8 mouse cellular contexts compared by ENCODE assay signal in genomic region chr2:175965031-175965430, GRCm38 (mm10). TPM values are rescaled to one million over a fixed set of nuclear protein-coding genes. Genes with fewer than 3 reads are reported as not detected.
DNase-seq lines count a peak whose midpoint lies in the region; ATAC-seq and TF ChIP-seq lines count a peak whose summit lies in the region.
"Not testable (repeated sequence)": the region's sequence is repeated elsewhere in the genome, so short reads cannot be mapped to it uniquely, and the experiment has no call there.

Gene Gm2026 (plus strand): TSS chr2:175965331.

- no CpG with 5 or more reads among the region's 4 CpGs for WGBS in embryonic facial prominence, embryonic 10.5 days
- no CpG with 5 or more reads among the region's 4 CpGs for WGBS in forebrain, postnatal 0 days
- no CpG with 5 or more reads among the region's 4 CpGs for WGBS in heart, embryonic 11.5 days (ENCODE audit: insufficient replicate concordance)
- WGBS in hindbrain, embryonic 13.5 days = no CpG with 5 or more reads among the region's 4 CpGs
- whole genome bisulfite sequencing in limb, embryonic 11.5 days = no CpG with 5 or more reads among the region's 4 CpGs
- no CpG with 5 or more reads among the region's 4 CpGs for WGBS in midbrain, embryonic 15.5 days

- H3K4me1 ChIP-seq in CH12.LX (ENCODE audit: control insufficient read depth in 1 of 2, insufficient read depth in 2 of 2); embryonic facial prominence, embryonic 10.5 days; forebrain, postnatal 0 days (ENCODE audit: insufficient read depth); heart, embryonic 11.5 days (ENCODE audit: control insufficient read depth, insufficient read depth, low read length); hindbrain, embryonic 13.5 days (replicated peaks); limb, embryonic 11.5 days (ENCODE audit: control insufficient read depth, insufficient read depth, low read length); midbrain, embryonic 15.5 days: not testable (repeated sequence)

- H3K9ac ChIP-seq in CH12.LX (ENCODE audit: insufficient read depth, low read depth); forebrain, postnatal 0 days; heart, embryonic 11.5 days (ENCODE audit: low read depth, low read length); hindbrain, embryonic 13.5 days; limb, embryonic 11.5 days (ENCODE audit: low read length); midbrain, embryonic 15.5 days: not testable (repeated sequence)

- not testable (repeated sequence) for H3K27ac ChIP-seq in CH12.LX (ENCODE audit: insufficient read depth, low read depth); embryonic facial prominence, embryonic 10.5 days (replicated peaks); forebrain, postnatal 0 days (ENCODE audit: low read depth, low read length); heart, embryonic 11.5 days (ENCODE audit: low read depth, low read length); hindbrain, embryonic 13.5 days; limb, embryonic 11.5 days (replicated peaks; ENCODE audit: low read depth, low read length); midbrain, embryonic 15.5 days

- DNase-seq in CH12.LX (ENCODE audit: extremely low read depth); embryonic facial prominence, embryonic 10.5 days (ENCODE audit: low spot score); forebrain, postnatal 0 days; layer of hippocampus, adult 8-10 months (ENCODE audit: low spot score in 2 of 2); limb, embryonic 11.5 days (ENCODE audit: low spot score): not testable (repeated sequence)

- dilution Hi-C loops in CH12.LX (cut with MboI; ENCODE audit: extremely low pct_ligation_motif_present, extremely low pct_unique_long_range_greater_than_20kb, low sequenced_read_pairs) = not testable (repeated sequence)

- TF ChIP-seq POLR2A in CH12.LX (IDR thresholded peaks at IDR 0.05; ENCODE audit: low read depth, low read length) = not testable (repeated sequence)

- TF ChIP-seq EP300 in CH12.LX (IDR thresholded peaks at IDR 0.05; ENCODE audit: low read length) = not testable (repeated sequence)

- not testable (repeated sequence) for H3K4me3 ChIP-seq in CH12.LX (replicated peaks in 1 of 3; ENCODE audit: low read depth in 2 of 3, low read length in 2 of 3, poor library complexity in 1 of 3); embryonic facial prominence, embryonic 10.5 days; forebrain, postnatal 0 days (ENCODE audit: low read depth, low read length); heart, embryonic 11.5 days (ENCODE audit: low read depth, low read length); hindbrain, embryonic 13.5 days; limb, embryonic 11.5 days (ENCODE audit: low read depth, low read length); midbrain, embryonic 15.5 days

- H3K36me3 ChIP-seq in CH12.LX (replicated peaks in 1 of 2; ENCODE audit: control insufficient read depth in 1 of 2, insufficient read depth in 1 of 2, low read length in 1 of 2); embryonic facial prominence, embryonic 10.5 days (replicated peaks); forebrain, postnatal 0 days (ENCODE audit: insufficient read depth); heart, embryonic 11.5 days (ENCODE audit: control insufficient read depth, insufficient read depth, low read length); hindbrain, embryonic 13.5 days; limb, embryonic 11.5 days (ENCODE audit: control insufficient read depth, insufficient read depth, low read length); midbrain, embryonic 15.5 days (replicated peaks): not testable (repeated sequence)

- TF ChIP-seq CTCF in CH12.LX (conservative IDR thresholded peaks at IDR 0.05 in 1 of 2, IDR thresholded peaks at IDR 0.05 in 1 of 2; ENCODE audit: low read depth in 2 of 2, low read length in 2 of 2); forebrain, postnatal 0 days (IDR thresholded peaks at IDR 0.05; ENCODE audit: low read depth): not testable (repeated sequence)

- not testable (repeated sequence) for H3K27me3 ChIP-seq in CH12.LX (replicated peaks); embryonic facial prominence, embryonic 10.5 days (replicated peaks; ENCODE audit: low read depth, poor library complexity, severe bottlenecking); forebrain, postnatal 0 days (ENCODE audit: insufficient read depth, low read length); heart, embryonic 11.5 days (ENCODE audit: control insufficient read depth, insufficient read depth, low read length); hindbrain, embryonic 13.5 days; limb, embryonic 11.5 days (ENCODE audit: control insufficient read depth, insufficient read depth, low read length); midbrain, embryonic 15.5 days (replicated peaks)

- ATAC-seq in forebrain, postnatal 0 days; heart, embryonic 11.5 days (replicated peaks; ENCODE audit: insufficient number of reproducible peaks, low FRiP score, low TSS enrichment); hindbrain, embryonic 13.5 days (ENCODE audit: low FRiP score); limb, embryonic 11.5 days (ENCODE audit: insufficient number of reproducible peaks, low FRiP score, low TSS enrichment, low read depth); midbrain, embryonic 15.5 days (replicated peaks): not testable (repeated sequence)

- in situ Hi-C loops in CH12.LX (cut with MboI; ENCODE audit: low pct_ligation_motif_present, low pct_unique_long_range_greater_than_20kb, low sequenced_read_pairs) = not testable (repeated sequence)

- H3K79me2 ChIP-seq in CH12.LX (replicated peaks; ENCODE audit: control insufficient read depth, extremely low read depth, insufficient read depth, poor library complexity, severe bottlenecking) = not testable (repeated sequence)

- not testable (repeated sequence) for H3K4me2 ChIP-seq in CH12.LX (ENCODE audit: insufficient read depth, low read depth, poor library complexity, severe bottlenecking); forebrain, postnatal 0 days (ENCODE audit: low read depth); heart, embryonic 11.5 days; hindbrain, embryonic 13.5 days; limb, embryonic 11.5 days (ENCODE audit: low read depth, severe bottlenecking); midbrain, embryonic 15.5 days

- H3K9me3 ChIP-seq in CH12.LX (replicated peaks; ENCODE audit: low read length); embryonic facial prominence, embryonic 10.5 days; forebrain, postnatal 0 days (ENCODE audit: low read length); heart, embryonic 11.5 days (replicated peaks; ENCODE audit: control insufficient read depth, low read length); hindbrain, embryonic 13.5 days; limb, embryonic 11.5 days (ENCODE audit: control insufficient read depth, low read length); midbrain, embryonic 15.5 days: not testable (repeated sequence)

- TF ChIP-seq RAD21 in CH12.LX (IDR thresholded peaks at IDR 0.05; ENCODE audit: low read depth, low read length) = not testable (repeated sequence)

RNA-seq across cellular contexts. Expression of gene Gm2026, which starts in this region (rescaled TPM):
- total RNA-seq in CH12.LX (2012; rRNA removed) (10.0 and 10.7 TPM in 2 replicates), CH12.LX (2014; rRNA removed) (18.5 and 30.4 TPM in 2 replicates)
- 10.2 and 14.0 TPM in 2 replicates for polyA plus RNA-seq in CH12.LX (2012; ENCODE audit: insufficient read length, low read depth)
- polyA plus RNA-seq in embryonic facial prominence, embryonic 10.5 days (2016; fragmentation: Nextera tagmentation; extraction: Ambion mirVana) = 24.4 and 30.2 TPM in 2 replicates
- 33.8 and 39.1 TPM in 2 replicates for total RNA-seq in forebrain, postnatal 0 days (2014; rRNA removed)
- polyA plus RNA-seq in forebrain, postnatal 0 days (2015; fragmentation: Nextera tagmentation; extraction: Ambion mirVana) = 17.6 and 20.5 TPM in 2 replicates
- 22.3 and 24.6 TPM in 2 replicates for polyA plus RNA-seq in heart, embryonic 11.5 days (2014; fragmentation: Nextera tagmentation; extraction: Ambion mirVana)
- polyA plus RNA-seq in hindbrain, embryonic 13.5 days (2015; fragmentation: Nextera tagmentation; extraction: Ambion mirVana) = 21.7 and 23.8 TPM in 2 replicates
- total RNA-seq in layer of hippocampus, adult 8-10 months (2022) = 10 to 100 TPM; 52.8 to 60.7 (median 55.3) TPM
- 26.7 and 37.7 TPM in 2 replicates for polyA plus RNA-seq in limb, embryonic 11.5 days (2014; fragmentation: Nextera tagmentation; extraction: Ambion mirVana)
- polyA plus RNA-seq in midbrain, embryonic 15.5 days (2015; fragmentation: Nextera tagmentation; extraction: Ambion mirVana) = 22.1 and 24.2 TPM in 2 replicates
